Mouse (Mus musculus): ENCODE results near the gene Tmem131l. TPM values are rescaled to one million over a fixed set of nuclear protein-coding genes. Genes with fewer than 3 reads are reported as not detected.

The Tmem131l gene
- polyA plus RNA-seq, 1 experiment from 2014 or later, result 22.4 TPM

- Histone ChIP-seq H3K4me2 (ENCODE audit: low read length) (no peak overlapping the region), H3K4me1 (replicated peaks; ENCODE audit: insufficient read depth, low read length) (no peaks in the 10 kb centered on the region), H3K36me3 (ENCODE audit: insufficient read depth, low read length) (peaks cover 19% of the 10 kb centered on the region), H3K9me3 (replicated peaks; ENCODE audit: low read length) (no peaks in the 10 kb centered on the region), H3K27ac (no peak overlapping the region), H3K27me3 (ENCODE audit: insufficient read depth, low read length) (no peaks in the 10 kb centered on the region), H3K9ac (ENCODE audit: low read depth, low read length) (no peak overlapping the region), H3K4me3 (replicated peaks; ENCODE audit: low read depth, low read length) (no peak overlapping the region)
- no peak for TF ChIP-seq CTCF (IDR thresholded peaks at IDR 0.05; ENCODE audit: low read depth)
- 95% methylated on average over 10 of the region's 10 CpGs for WGBS
- no peak for ATAC-seq (replicated peaks; ENCODE audit: low FRiP score, low read depth)
- no peak for DNase-seq (ENCODE audit: low spot score)
Observed at GRCm38 (mm10) chr3:83934514-83934913, 105.5 kb downstream of the Tmem131l start.

GRCm38 (mm10) chr3:83915768-83916496 lies 124.0 kb downstream of the Tmem131l start:
- H3K27me3 ChIP-seq (ENCODE audit: insufficient read depth, low read length), result no peaks in the 10 kb centered on the region
- H3K9ac ChIP-seq (ENCODE audit: low read depth, low read length), result no peak overlapping the region
- no peak overlapping the region for H3K4me3 ChIP-seq (replicated peaks; ENCODE audit: low read depth, low read length)
- peaks cover 33% of the 10 kb centered on the region for H3K36me3 ChIP-seq (ENCODE audit: insufficient read depth, low read length)
- H3K4me2 ChIP-seq (ENCODE audit: low read length), result no peak overlapping the region
- TF ChIP-seq CTCF (IDR thresholded peaks at IDR 0.05; ENCODE audit: low read depth), result peak; percentile 77
- H3K27ac ChIP-seq, result no peak overlapping the region
- no peaks in the 10 kb centered on the region for H3K4me1 ChIP-seq (replicated peaks; ENCODE audit: insufficient read depth, low read length)
- WGBS, result 71% methylated on average over 11 of the region's 11 CpGs
- ATAC-seq (replicated peaks; ENCODE audit: low FRiP score, low read depth) (no peak), DNase-seq (ENCODE audit: low spot score) (peak; percentile 57)
- H3K9me3 ChIP-seq (replicated peaks; ENCODE audit: low read length), result no peaks in the 10 kb centered on the region

- 82% methylated on average over 3 of the region's 3 CpGs for WGBS
- H3K36me3 ChIP-seq (ENCODE audit: insufficient read depth, low read length), result peaks cover 30% of the 10 kb centered on the region
- H3K27ac ChIP-seq, result no peak overlapping the region
- TF ChIP-seq CTCF (IDR thresholded peaks at IDR 0.05; ENCODE audit: low read depth), result no peak
- H3K9ac ChIP-seq (ENCODE audit: low read depth, low read length), result no peak overlapping the region
- DNase-seq (ENCODE audit: low spot score) (no peak), ATAC-seq (replicated peaks; ENCODE audit: low FRiP score, low read depth) (no peak)
- no peaks in the 10 kb centered on the region for H3K9me3 ChIP-seq (replicated peaks; ENCODE audit: low read length)
- no peaks in the 10 kb centered on the region for H3K27me3 ChIP-seq (ENCODE audit: insufficient read depth, low read length)
- no peak overlapping the region for H3K4me3 ChIP-seq (replicated peaks; ENCODE audit: low read depth, low read length)
- no peak overlapping the region for H3K4me2 ChIP-seq (ENCODE audit: low read length)
- H3K4me1 ChIP-seq (replicated peaks; ENCODE audit: insufficient read depth, low read length), result no peaks in the 10 kb centered on the region
Observed at GRCm38 (mm10) chr3:83915102-83915501, 124.9 kb downstream of the Tmem131l start.

- WGBS, result 95% methylated on average over 5 of the region's 5 CpGs
- Histone ChIP-seq H3K4me1 (replicated peaks; ENCODE audit: insufficient read depth, low read length) (no peaks in the 10 kb centered on the region), H3K36me3 (ENCODE audit: insufficient read depth, low read length) (peaks cover 21% of the 10 kb centered on the region; the same call in 1 of the 2 replicates), H3K9ac (ENCODE audit: low read depth, low read length) (no peak overlapping the region), H3K4me2 (ENCODE audit: low read length) (no peak overlapping the region), H3K4me3 (replicated peaks; ENCODE audit: low read depth, low read length) (no peak overlapping the region), H3K27me3 (ENCODE audit: insufficient read depth, low read length) (no peaks in the 10 kb centered on the region), H3K9me3 (replicated peaks; ENCODE audit: low read length) (no peaks in the 10 kb centered on the region), H3K27ac (no peak overlapping the region)
- ATAC-seq (replicated peaks; ENCODE audit: low FRiP score, low read depth), result no peak
- DNase-seq (ENCODE audit: low spot score), result no peak
- no peak for TF ChIP-seq CTCF (IDR thresholded peaks at IDR 0.05; ENCODE audit: low read depth)
Observed at GRCm38 (mm10) chr3:83910707-83911106, 129.3 kb downstream of the Tmem131l start.

- 91% methylated on average over 9 of the region's 9 CpGs for WGBS
Observed at GRCm38 (mm10) chr3:83906185-83906584, 133.8 kb downstream of the Tmem131l start.

GRCm38 (mm10) chr3:83905161-83905560 lies 134.8 kb downstream of the Tmem131l start:
- no peak overlapping the region for H3K27ac ChIP-seq
- ATAC-seq (replicated peaks; ENCODE audit: low FRiP score, low read depth) (no peak), DNase-seq (ENCODE audit: low spot score) (no peak)
- no peak overlapping the region for H3K4me2 ChIP-seq (ENCODE audit: low read length)
- no peak overlapping the region for H3K9ac ChIP-seq (ENCODE audit: low read depth, low read length)
- no peak for TF ChIP-seq CTCF (IDR thresholded peaks at IDR 0.05; ENCODE audit: low read depth)
- H3K4me1 ChIP-seq (replicated peaks; ENCODE audit: insufficient read depth, low read length), result 0 out of 2 replicates have a peak, but pooled peaks cover 4% of the 10 kb centered on the region
- peaks cover 31% of the 10 kb centered on the region for H3K36me3 ChIP-seq (ENCODE audit: insufficient read depth, low read length)
- WGBS, result 66% methylated on average over 6 of the region's 6 CpGs
- no peaks in the 10 kb centered on the region for H3K27me3 ChIP-seq (ENCODE audit: insufficient read depth, low read length)
- no peak overlapping the region for H3K4me3 ChIP-seq (replicated peaks; ENCODE audit: low read depth, low read length)
- H3K9me3 ChIP-seq (replicated peaks; ENCODE audit: low read length), result no peaks in the 10 kb centered on the region

More at GRCm38 (mm10) chr3:83906185-83906584, 133.8 kb downstream of the Tmem131l start:
- Histone ChIP-seq H3K27ac (no peak overlapping the region), H3K4me2 (ENCODE audit: low read length) (no peak overlapping the region), H3K9ac (ENCODE audit: low read depth, low read length) (no peak overlapping the region), H3K27me3 (ENCODE audit: insufficient read depth, low read length) (no peaks in the 10 kb centered on the region), H3K4me3 (replicated peaks; ENCODE audit: low read depth, low read length) (no peak overlapping the region), H3K9me3 (replicated peaks; ENCODE audit: low read length) (no peaks in the 10 kb centered on the region), H3K4me1 (replicated peaks; ENCODE audit: insufficient read depth, low read length) (0 out of 2 replicates have a peak, but pooled peaks cover 4% of the 10 kb centered on the region), H3K36me3 (ENCODE audit: insufficient read depth, low read length) (peaks cover 26% of the 10 kb centered on the region)
- no peak for DNase-seq (ENCODE audit: low spot score)
- no peak for ATAC-seq (replicated peaks; ENCODE audit: low FRiP score, low read depth)
- no peak for TF ChIP-seq CTCF (IDR thresholded peaks at IDR 0.05; ENCODE audit: low read depth)
